Mouse (Mus musculus) limb, embryonic 12.5 days (tissue): ENCODE measurements around the gene Gpnmb. TPM values are rescaled to one million over a fixed set of nuclear protein-coding genes. Genes with fewer than 3 reads are reported as not detected.

Experiments used
- ATAC-seq: fragments of 200-750 bp; cut with Nextera tagmentation; 2 replicates; pipeline ENCODE4 v1.8.0; 2017; ENCODE audit warnings: low read depth, moderate TSS enrichment; ENCODE audit not compliant: insufficient number of reproducible peaks, insufficient read depth, low FRiP score, low TSS enrichment
- H3K27ac ChIP-seq: fragments of 300-500 bp; sonication (generic); 2 replicates; pipeline ENCODE4 v1.5.1; 2016; ENCODE audit warnings: mild to moderate bottlenecking, moderate library complexity
- H3K27me3 ChIP-seq: fragments of 300-500 bp; sonication (generic); 2 replicates; pipeline ENCODE4 v1.6.1; 2016; ENCODE audit warnings: mild to moderate bottlenecking, moderate library complexity
- H3K36me3 ChIP-seq: fragments of 300-500 bp; sonication (generic); 2 replicates; pipeline ENCODE4 v1.6.1; 2016; ENCODE audit warnings: mild to moderate bottlenecking, moderate library complexity
- H3K4me1 ChIP-seq: fragments of 300-500 bp; sonication (generic); replicated peaks from 2 replicates; pipeline ENCODE4 v1.6.1; 2016
- H3K4me2 ChIP-seq: fragments of 300-500 bp; sonication (generic); 2 replicates; pipeline ENCODE4 v1.6.1; 2016; ENCODE audit warnings: mild to moderate bottlenecking, moderate library complexity
- H3K4me3 ChIP-seq: fragments of 300-500 bp; sonication (generic); replicated peaks from 2 replicates; pipeline ENCODE4 v1.5.1; 2016; ENCODE audit warnings: mild to moderate bottlenecking
- H3K9ac ChIP-seq: fragments of 300-500 bp; sonication (generic); replicated peaks from 2 replicates; pipeline ENCODE4 v1.6.1; 2016; ENCODE audit warnings: mild to moderate bottlenecking, moderate library complexity
- H3K9me3 ChIP-seq: fragments of 300-500 bp; sonication (generic); 2 replicates; pipeline ENCODE4 v1.6.1; 2016; ENCODE audit warnings: mild to moderate bottlenecking, moderate library complexity
- WGBS: fragments of 180-500 bp; shearing (Covaris S2); methylation state at CpG from one replicate; pipeline ENCODE4 v1.1.7; 2016; 5-methylcytosine and 5-hydroxymethylcytosine counted together
- polyA plus RNA-seq: library from polyadenylated mRNA; unstranded; fragments of >200 nt; fragmentation: Nextera tagmentation; extraction: Ambion mirVana; gene quantifications from 2 replicates; pipeline ENCODE4 v1.2.1, GENCODE M21; 2016

Gene Gpnmb
- polyA plus RNA-seq, 1 experiment from 2014 or later = 0.59 TPM

DNA sequence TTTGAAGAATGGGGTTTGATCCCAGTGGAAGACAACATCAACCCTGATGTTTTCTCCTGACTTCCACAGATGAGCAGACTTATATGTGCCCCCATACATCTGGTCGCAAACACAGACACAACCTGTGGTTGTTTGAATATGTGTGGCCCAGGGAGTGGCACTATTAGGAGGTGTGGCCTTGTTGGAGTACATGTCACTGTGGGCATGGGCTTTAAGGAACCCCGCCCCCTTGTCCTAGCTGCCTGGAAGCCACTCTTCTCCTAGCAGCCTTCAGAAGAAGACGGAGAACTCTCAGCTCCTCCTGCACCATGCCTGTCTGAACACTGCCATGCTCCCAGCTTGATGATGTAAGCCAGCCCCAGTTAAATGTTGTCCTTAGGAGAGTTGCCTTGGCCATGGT lies 84.0 kb downstream of the Gpnmb start:
- ATAC-seq = no peak
- no peak overlapping the region for H3K4me2 ChIP-seq
- H3K9me3 ChIP-seq = no peaks in the 10 kb centered on the region
- H3K27me3 ChIP-seq = no peaks in the 10 kb centered on the region
- H3K9ac ChIP-seq = no peak overlapping the region
- no peak overlapping the region for H3K4me3 ChIP-seq
- H3K27ac ChIP-seq = no peak overlapping the region
- H3K36me3 ChIP-seq = peaks cover 40% of the 10 kb centered on the region
- 91% methylated on average over 3 of the region's 3 CpGs for WGBS
- H3K4me1 ChIP-seq = peaks cover 5% of the 10 kb centered on the region; the same call in 1 of the 2 replicates

Other genes with a start within 250 kb of the Gpnmb start
- 37.4 and 38.9 TPM in 2 replicates for gene Tmem176a, start 195.6 kb upstream of the Gpnmb start, polyA plus RNA-seq
- gene Tmem176b, start 195.1 kb upstream of the Gpnmb start, polyA plus RNA-seq = 120 and 128 TPM in 2 replicates
- not detected in 2 replicates for gene Aoc1, start 163.7 kb upstream of the Gpnmb start, polyA plus RNA-seq
- not detected in 2 replicates for gene 1600015I10Rik, start 106.7 kb upstream of the Gpnmb start, polyA plus RNA-seq
- gene Doxl2, start 61.6 kb upstream of the Gpnmb start, polyA plus RNA-seq = not detected in 2 replicates
- gene Svs1, start 49.7 kb upstream of the Gpnmb start, polyA plus RNA-seq = not detected in 2 replicates
- gene Malsu1, start 37.2 kb downstream of the Gpnmb start, polyA plus RNA-seq = 69.5 and 80.9 TPM in 2 replicates
- 114 and 122 TPM in 2 replicates for gene Igf2bp3, start 178.4 kb downstream of the Gpnmb start, polyA plus RNA-seq
- gene Tra2a, start 227.5 kb downstream of the Gpnmb start, polyA plus RNA-seq = 151 and 169 TPM in 2 replicates